Mouse (Mus musculus): Measurements from ENCODE around the gene a. TPM values are rescaled to one million over a fixed set of nuclear protein-coding genes. Genes with fewer than 3 reads are reported as not detected.
"Not testable (repeated sequence)": the region's sequence is repeated elsewhere in the genome, so short reads cannot be mapped to it uniquely, and the experiment has no call there.

a gene
- polyA plus RNA-seq, 1 experiment from 2014 or later: not detected

DNA sequence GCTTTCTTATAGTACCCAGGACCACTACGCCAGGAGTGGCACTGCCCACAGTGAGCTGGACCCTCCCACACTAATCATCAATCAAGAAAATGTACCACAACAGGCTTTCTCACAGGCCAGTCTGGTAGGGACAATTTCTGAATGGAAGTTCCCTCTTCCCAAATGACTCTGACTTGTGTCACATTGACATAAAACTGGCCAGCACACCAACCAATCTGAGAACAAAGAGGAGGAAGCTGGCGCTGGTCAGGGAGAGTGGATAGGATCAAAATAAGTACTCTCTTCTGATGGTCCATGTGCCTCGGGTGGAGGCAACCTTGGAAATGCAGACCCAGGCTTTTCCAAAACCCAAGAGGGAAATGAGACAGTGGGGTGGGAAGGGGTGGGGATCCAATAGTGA is 253.3 kb downstream of the a start:
- H3K4me3 ChIP-seq (ENCODE audit: low read depth, low read length): no peak overlapping the region
- H3K27me3 ChIP-seq (ENCODE audit: control insufficient read depth, insufficient read depth, low read depth, low read length): no peaks in the 10 kb centered on the region
- H3K36me3 ChIP-seq (ENCODE audit: control insufficient read depth, insufficient read depth): no peaks in the 10 kb centered on the region
- no peaks in the 10 kb centered on the region for H3K4me1 ChIP-seq (ENCODE audit: control insufficient read depth, low read depth, low read length)
- H3K4me2 ChIP-seq (ENCODE audit: low read depth, low read length): no peak overlapping the region
- no peaks in the 10 kb centered on the region for H3K9me3 ChIP-seq (replicated peaks; ENCODE audit: control insufficient read depth, low read length)
- H3K27ac ChIP-seq (ENCODE audit: low read length): no peak overlapping the region
- no peak for ATAC-seq (ENCODE audit: low read depth)
- 58% methylated on average over 3 of the region's 3 CpGs for WGBS (ENCODE audit: insufficient replicate concordance)
- no peak overlapping the region for H3K9ac ChIP-seq (ENCODE audit: low read depth, low read length)

DNA sequence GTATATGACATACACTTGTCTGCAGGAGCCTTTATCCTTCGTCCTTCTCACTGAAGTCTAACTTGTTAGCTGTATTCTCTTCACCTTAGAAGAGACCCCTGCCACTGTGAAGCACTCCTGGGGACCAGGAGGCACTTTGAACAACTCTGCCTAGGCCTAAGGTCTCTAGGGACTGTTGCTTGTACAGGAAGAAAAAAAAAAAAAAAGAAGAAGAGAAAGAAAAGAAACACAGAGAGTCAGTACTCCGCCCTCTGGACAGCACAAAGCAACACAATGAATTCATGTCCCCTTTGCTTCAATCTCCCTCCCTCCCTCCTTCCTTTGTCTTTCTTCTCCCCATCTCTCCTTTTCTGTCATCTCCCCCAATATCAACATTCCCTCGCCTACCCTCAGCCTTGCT is 253.9 kb downstream of the a start:
- Histone ChIP-seq H3K27ac (ENCODE audit: low read length) (no peak overlapping the region), H3K4me1 (ENCODE audit: control insufficient read depth, low read depth, low read length) (peaks cover 2% of the 10 kb centered on the region), H3K9ac (ENCODE audit: low read depth, low read length) (no peak overlapping the region), H3K36me3 (ENCODE audit: control insufficient read depth, insufficient read depth) (no peaks in the 10 kb centered on the region), H3K4me3 (ENCODE audit: low read depth, low read length) (no peak overlapping the region), H3K9me3 (replicated peaks; ENCODE audit: control insufficient read depth, low read length) (no peaks in the 10 kb centered on the region), H3K27me3 (ENCODE audit: control insufficient read depth, insufficient read depth, low read depth, low read length) (no peaks in the 10 kb centered on the region), H3K4me2 (ENCODE audit: low read depth, low read length) (no peak overlapping the region)
- ATAC-seq (ENCODE audit: low read depth): no peak
- 60% methylated on average over 3 of the region's 3 CpGs for WGBS (ENCODE audit: insufficient replicate concordance)

DNA sequence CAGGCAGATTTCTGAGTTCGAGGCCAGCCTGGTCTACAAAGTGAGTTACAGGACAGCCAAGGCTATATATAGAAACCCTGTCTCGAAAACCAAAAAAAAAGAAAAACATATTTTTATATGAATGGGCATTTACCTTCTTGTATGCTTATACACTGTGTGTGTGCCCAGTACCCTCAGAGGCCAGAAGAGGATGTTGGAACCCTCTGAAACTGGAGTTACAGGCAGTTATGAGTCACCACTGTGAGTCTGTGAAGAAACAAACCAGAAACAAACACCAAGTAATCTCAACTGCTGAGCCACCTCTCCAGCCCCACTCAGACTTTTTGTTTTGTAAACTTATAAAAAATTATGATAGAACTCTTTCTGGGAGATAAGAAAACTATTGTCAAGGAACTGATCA is 255.6 kb downstream of the a start:
- no peaks in the 10 kb centered on the region for H3K27me3 ChIP-seq (ENCODE audit: control insufficient read depth, insufficient read depth, low read depth, low read length)
- ATAC-seq (ENCODE audit: low read depth): no peak
- WGBS (ENCODE audit: insufficient replicate concordance): 68% methylated on average over 2 of the region's 2 CpGs

DNA sequence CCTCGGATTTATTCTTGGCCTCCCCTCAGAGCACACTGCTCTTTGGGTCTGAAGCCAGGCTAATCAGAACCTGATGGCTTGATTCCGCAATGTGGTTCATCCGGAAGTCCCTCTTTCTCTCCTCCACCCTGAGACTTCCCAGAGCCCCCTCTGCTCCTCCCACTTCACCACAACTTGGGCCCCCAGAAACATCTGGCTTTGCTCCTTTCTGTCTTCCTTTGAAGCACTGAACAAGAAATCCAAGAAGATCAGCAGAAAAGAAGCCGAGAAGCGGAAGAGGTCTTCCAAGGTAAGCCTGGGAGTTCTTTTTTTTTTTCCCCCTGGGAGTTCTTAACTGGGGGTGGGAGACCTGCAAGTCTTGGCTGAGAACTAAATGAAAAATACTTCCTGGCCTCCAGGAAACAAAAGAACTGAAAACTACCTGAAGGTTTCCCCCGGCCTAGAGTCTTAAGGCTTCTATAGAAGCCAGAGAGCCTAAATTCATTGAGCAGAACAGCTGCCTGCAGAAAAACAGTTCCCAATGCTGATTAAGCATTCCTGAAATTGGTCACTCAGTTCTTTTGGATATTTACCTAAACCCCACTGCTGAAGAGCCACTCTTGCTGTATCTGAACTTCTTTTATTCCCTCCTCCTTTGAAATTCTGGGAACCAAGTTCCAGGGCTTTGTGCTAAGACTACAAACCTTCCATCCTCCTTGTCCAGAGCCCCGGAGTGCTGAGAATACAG is 256.4 kb downstream of the a start:
- WGBS (ENCODE audit: insufficient replicate concordance): 58% methylated on average over 7 of the region's 7 CpGs
- Histone ChIP-seq H3K9me3 (replicated peaks; ENCODE audit: control insufficient read depth, low read length) (no peaks in the 10 kb centered on the region), H3K4me3 (ENCODE audit: low read depth, low read length) (no peak overlapping the region), H3K9ac (ENCODE audit: low read depth, low read length) (no peak overlapping the region), H3K27ac (ENCODE audit: low read length) (no peak overlapping the region), H3K36me3 (ENCODE audit: control insufficient read depth, insufficient read depth) (no peaks in the 10 kb centered on the region), H3K4me2 (ENCODE audit: low read depth, low read length) (no peak overlapping the region), H3K27me3 (ENCODE audit: control insufficient read depth, insufficient read depth, low read depth, low read length) (no peaks in the 10 kb centered on the region), H3K4me1 (ENCODE audit: control insufficient read depth, low read depth, low read length) (peaks cover 21% of the 10 kb centered on the region)
- ATAC-seq (ENCODE audit: low read depth): no peak

More for the DNA sequence above, 255.6 kb downstream of the a start:
- Histone ChIP-seq H3K4me2 (ENCODE audit: low read depth, low read length) (no peak overlapping the region), H3K27ac (ENCODE audit: low read length) (no peak overlapping the region), H3K9ac (ENCODE audit: low read depth, low read length) (no peak overlapping the region), H3K4me3 (ENCODE audit: low read depth, low read length) (no peak overlapping the region), H3K9me3 (replicated peaks; ENCODE audit: control insufficient read depth, low read length) (no peaks in the 10 kb centered on the region), H3K4me1 (ENCODE audit: control insufficient read depth, low read depth, low read length) (peaks cover 14% of the 10 kb centered on the region), H3K36me3 (ENCODE audit: control insufficient read depth, insufficient read depth) (no peaks in the 10 kb centered on the region)

DNA sequence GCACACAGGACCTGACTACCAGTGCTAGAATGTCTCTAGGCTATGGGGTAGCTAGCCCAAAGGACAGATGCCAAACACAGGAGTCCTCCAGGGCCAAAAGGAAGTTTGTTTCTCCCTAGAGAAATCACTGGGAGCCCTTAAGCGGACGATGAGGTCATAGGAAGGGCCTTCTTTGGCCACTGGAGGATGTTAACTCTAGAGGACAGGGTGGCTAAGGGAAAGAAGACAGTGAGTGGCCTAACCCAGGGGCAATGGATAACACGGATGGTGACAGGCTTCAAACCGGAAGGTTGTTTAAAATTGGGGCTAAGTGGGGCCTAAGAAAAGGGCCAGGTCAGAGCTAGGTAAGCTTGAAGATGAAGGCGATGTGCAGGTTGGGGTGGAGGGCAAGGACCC is 258.9 kb downstream of the a start:
- ATAC-seq (ENCODE audit: low read depth): no peak
- WGBS (ENCODE audit: insufficient replicate concordance): 31% methylated on average over 5 of the region's 5 CpGs
- peak overlapping the region; percentile 99 for H3K4me2 ChIP-seq (ENCODE audit: low read depth, low read length)
- peak overlapping the region; percentile 78 for H3K27ac ChIP-seq (ENCODE audit: low read length)
- H3K27me3 ChIP-seq (ENCODE audit: control insufficient read depth, insufficient read depth, low read depth, low read length): no peaks in the 10 kb centered on the region
- H3K9me3 ChIP-seq (replicated peaks; ENCODE audit: control insufficient read depth, low read length): no peaks in the 10 kb centered on the region
- no peaks in the 10 kb centered on the region for H3K36me3 ChIP-seq (ENCODE audit: control insufficient read depth, insufficient read depth)
- H3K4me1 ChIP-seq (ENCODE audit: control insufficient read depth, low read depth, low read length): peaks cover 21% of the 10 kb centered on the region
- H3K9ac ChIP-seq (ENCODE audit: low read depth, low read length): peak overlapping the region; percentile 81
- peak overlapping the region; percentile 71 for H3K4me3 ChIP-seq (ENCODE audit: low read depth, low read length)

DNA sequence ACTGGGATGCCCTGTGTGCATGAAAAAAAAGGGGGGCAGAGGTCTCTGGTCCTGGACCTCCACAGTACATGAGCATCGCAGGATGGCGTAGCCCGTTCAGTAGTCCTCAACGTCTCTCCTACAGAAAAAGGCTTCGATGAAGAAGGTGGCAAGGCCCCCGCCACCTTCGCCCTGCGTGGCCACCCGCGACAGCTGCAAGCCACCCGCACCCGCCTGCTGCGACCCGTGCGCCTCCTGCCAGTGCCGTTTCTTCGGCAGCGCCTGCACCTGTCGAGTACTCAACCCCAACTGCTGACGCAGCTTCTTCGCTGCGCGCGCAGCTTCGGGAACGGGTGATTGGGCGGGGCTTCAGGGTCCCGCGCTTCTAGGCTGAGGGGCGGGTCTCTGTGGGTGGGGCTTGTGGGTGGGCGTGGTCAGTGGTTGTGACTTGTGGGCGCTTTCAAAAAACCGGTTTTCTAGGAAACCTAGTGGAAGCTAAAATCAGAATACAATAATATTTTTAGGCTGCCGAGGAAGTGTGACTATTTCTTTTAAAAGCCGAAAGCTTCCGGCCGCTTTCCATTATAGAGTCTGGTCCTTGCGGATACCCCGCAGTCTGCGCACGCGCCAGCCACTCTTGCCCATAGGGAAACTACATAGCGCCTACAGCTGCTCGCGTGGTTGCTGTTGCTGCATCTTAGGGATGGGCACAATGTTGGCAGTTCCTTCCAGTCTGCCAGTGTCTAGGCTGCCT is 259.5 kb downstream of the a start:
- Histone ChIP-seq H3K9ac (ENCODE audit: low read depth, low read length) (peak overlapping the region; percentile 81), H3K27ac (ENCODE audit: low read length) (peak overlapping the region; percentile 78), H3K4me3 (ENCODE audit: low read depth, low read length) (peak overlapping the region; percentile 71), H3K9me3 (replicated peaks; ENCODE audit: control insufficient read depth, low read length) (no peaks in the 10 kb centered on the region), H3K36me3 (ENCODE audit: control insufficient read depth, insufficient read depth) (no peaks in the 10 kb centered on the region), H3K27me3 (ENCODE audit: control insufficient read depth, insufficient read depth, low read depth, low read length) (no peaks in the 10 kb centered on the region), H3K4me1 (ENCODE audit: control insufficient read depth, low read depth, low read length) (peaks cover 22% of the 10 kb centered on the region), H3K4me2 (ENCODE audit: low read depth, low read length) (peak overlapping the region; percentile 99)
- 1% methylated on average over 45 of the region's 45 CpGs for WGBS (ENCODE audit: insufficient replicate concordance)
- ATAC-seq (ENCODE audit: low read depth): peak; percentile 93

DNA sequence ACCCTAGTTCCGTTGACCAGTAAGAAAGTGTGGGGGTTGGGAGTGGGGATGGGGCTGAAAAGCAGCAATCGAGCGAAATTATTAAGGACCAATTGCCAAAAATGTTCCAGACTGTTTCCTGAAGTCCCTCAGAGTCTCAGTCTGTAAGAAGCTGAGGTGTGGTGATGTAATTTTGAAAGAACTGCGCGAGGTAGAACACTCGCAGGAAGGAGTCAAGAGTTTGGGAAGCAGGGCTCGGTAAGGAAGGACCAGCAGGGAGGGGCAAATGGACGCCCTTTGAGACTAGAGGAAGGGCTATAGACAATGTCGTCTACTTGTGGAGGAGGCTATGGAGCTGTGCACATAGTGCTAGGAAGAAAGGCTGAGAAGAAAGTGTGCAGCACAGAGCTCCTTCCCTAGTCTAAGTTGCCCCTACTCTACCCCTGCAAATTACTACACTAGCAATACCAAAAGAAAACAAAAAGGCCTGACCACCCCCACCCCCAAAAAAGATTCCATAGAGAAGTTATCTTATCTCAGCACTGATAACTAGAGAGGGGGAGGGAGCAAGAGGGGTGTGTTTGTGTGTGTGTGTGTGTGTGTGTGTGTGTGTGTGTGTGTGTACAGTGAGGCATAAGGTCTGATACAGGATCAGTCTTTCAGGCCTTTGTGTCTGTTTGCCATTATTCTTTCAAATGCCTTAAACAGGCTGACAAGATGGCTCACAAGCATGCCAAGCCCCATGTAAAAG is 260.6 kb downstream of the a start:
- Histone ChIP-seq H3K4me3 (ENCODE audit: low read depth, low read length) (peak overlapping the region; percentile 71), H3K27ac (ENCODE audit: low read length) (peak overlapping the region; percentile 81; the same call in 1 of the 2 replicates), H3K36me3 (ENCODE audit: control insufficient read depth, insufficient read depth) (no peaks in the 10 kb centered on the region), H3K4me2 (ENCODE audit: low read depth, low read length) (peak overlapping the region; percentile 99), H3K27me3 (ENCODE audit: control insufficient read depth, insufficient read depth, low read depth, low read length) (no peaks in the 10 kb centered on the region), H3K4me1 (ENCODE audit: control insufficient read depth, low read depth, low read length) (peaks cover 27% of the 10 kb centered on the region), H3K9ac (ENCODE audit: low read depth, low read length) (peak overlapping the region; percentile 61; the same call in 1 of the 2 replicates), H3K9me3 (replicated peaks; ENCODE audit: control insufficient read depth, low read length) (no peaks in the 10 kb centered on the region)
- no peak for ATAC-seq (ENCODE audit: low read depth)
- 18% methylated on average over 9 of the region's 9 CpGs for WGBS (ENCODE audit: insufficient replicate concordance)

DNA sequence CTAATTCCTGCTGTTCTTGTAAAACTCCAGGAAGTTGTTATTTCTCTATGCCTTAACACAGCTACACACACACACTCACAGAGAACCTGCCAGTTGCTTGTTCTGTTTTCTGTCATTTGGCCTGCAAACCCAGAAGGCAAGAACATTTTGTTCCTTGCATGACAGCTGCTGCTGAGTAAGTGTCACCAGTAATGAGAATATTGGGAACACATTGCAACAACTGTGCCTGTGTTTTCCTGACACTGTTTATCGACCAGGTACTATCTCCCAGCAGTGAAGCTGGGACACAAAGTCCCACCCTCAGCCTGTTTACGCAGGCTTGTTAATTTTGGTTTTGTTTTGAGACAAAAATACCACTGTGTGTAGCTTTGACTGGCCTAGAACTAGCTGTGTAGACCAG is 261.5 kb downstream of the a start:
- Histone ChIP-seq H3K27ac (ENCODE audit: low read length) (peak overlapping the region; percentile 81), H3K4me1 (ENCODE audit: control insufficient read depth, low read depth, low read length) (peaks cover 27% of the 10 kb centered on the region), H3K9ac (ENCODE audit: low read depth, low read length) (no peak overlapping the region), H3K36me3 (ENCODE audit: control insufficient read depth, insufficient read depth) (no peaks in the 10 kb centered on the region), H3K27me3 (ENCODE audit: control insufficient read depth, insufficient read depth, low read depth, low read length) (no peaks in the 10 kb centered on the region), H3K4me2 (ENCODE audit: low read depth, low read length) (no peak overlapping the region), H3K4me3 (ENCODE audit: low read depth, low read length) (no peak overlapping the region), H3K9me3 (replicated peaks; ENCODE audit: control insufficient read depth, low read length) (no peaks in the 10 kb centered on the region)
- peak; percentile 30 for ATAC-seq (ENCODE audit: low read depth)
- WGBS (ENCODE audit: insufficient replicate concordance): 62% methylated on average over 2 of the region's 2 CpGs

DNA sequence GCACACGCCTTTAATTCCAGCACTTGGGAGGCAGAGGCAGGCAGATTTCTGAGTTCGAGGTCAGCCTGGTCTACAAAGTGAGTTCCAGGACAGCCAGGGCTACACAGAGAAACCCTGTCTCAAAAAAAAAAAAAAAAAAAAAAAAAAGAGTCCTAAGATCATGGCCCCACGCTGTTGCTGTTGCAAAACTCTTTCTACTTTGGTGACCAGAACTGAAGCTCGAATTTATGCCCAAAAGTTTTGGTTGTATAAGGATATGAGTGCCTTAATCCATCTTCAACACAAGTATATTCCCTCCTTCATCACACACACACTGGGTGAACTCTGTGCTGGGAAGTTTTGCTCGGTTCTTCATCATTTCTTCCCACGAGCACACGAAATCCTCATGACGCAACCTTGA is 262.3 kb downstream of the a start:
- not testable (repeated sequence) for H3K4me3 ChIP-seq (ENCODE audit: low read depth, low read length); ATAC-seq (ENCODE audit: low read depth); H3K9ac ChIP-seq (ENCODE audit: low read depth, low read length); H3K9me3 ChIP-seq (replicated peaks; ENCODE audit: control insufficient read depth, low read length); H3K4me2 ChIP-seq (ENCODE audit: low read depth, low read length); H3K36me3 ChIP-seq (ENCODE audit: control insufficient read depth, insufficient read depth); H3K27ac ChIP-seq (ENCODE audit: low read length); H3K27me3 ChIP-seq (ENCODE audit: control insufficient read depth, insufficient read depth, low read depth, low read length)
- H3K4me1 ChIP-seq (ENCODE audit: control insufficient read depth, low read depth, low read length): peaks cover 27% of the 10 kb centered on the region
- 68% methylated on average over 8 of the region's 8 CpGs for WGBS (ENCODE audit: insufficient replicate concordance)

Measured in liver, embryonic 16.5 days (tissue).